Mouse (Mus musculus) megakaryocyte, embryonic 14.5 days (primary cell): ENCODE measurements around the gene Sh3bgrl2.

ENCODE experiments used
- FLI1 ChIP-seq: IDR thresholded peaks from 2 replicates; pipeline ENCODE4 v1.6.1; 2012; ENCODE audit warnings: low read length, inconsistent platforms, mixed read lengths
- GATA1 ChIP-seq: IDR thresholded peaks from 3 replicates; pipeline ENCODE4 v1.6.1; 2012; ENCODE audit warnings: mixed read lengths, low read length, inconsistent platforms, borderline replicate concordance

- no peak for TF ChIP-seq FLI1
- no peak for TF ChIP-seq GATA1
Observed at GRCm38 (mm10) chr9:83566141-83566540, 18.0 kb downstream of the Sh3bgrl2 start.
